Mouse (Mus musculus): Measurements from ENCODE around the gene Sept1. TPM values are rescaled to one million over a fixed set of nuclear protein-coding genes. Genes with fewer than 3 reads are reported as not detected.

The Sept1 gene
- total and polyA plus RNA-seq, 3 experiments: 30.6 to 116 TPM; not detected in 1

- TF ChIP-seq SMC3 (IDR thresholded peaks at IDR 0.05; ENCODE audit: low read depth, low read length) (peak; percentile 59), EP300 (IDR thresholded peaks at IDR 0.05; ENCODE audit: low read depth in 1 of 2, low read length in 2 of 2) (no peak), MAZ (IDR thresholded peaks at IDR 0.05; ENCODE audit: low read depth, low read length) (no peak), RAD21 (IDR thresholded peaks at IDR 0.05; ENCODE audit: low read depth, low read length) (peak; percentile 44), CTCF (IDR thresholded peaks at IDR 0.05 in 2 of 3, conservative IDR thresholded peaks at IDR 0.05 in 1 of 3; ENCODE audit: control insufficient read depth in 1 of 3, insufficient read depth in 1 of 3, low read depth in 2 of 3, low read length in 3 of 3, poor library complexity in 1 of 3, severe bottlenecking in 1 of 3) (peak; percentile 69 to 81 (median 74))
- peaks cover 3% of the 10 kb centered on the region for H3K79me2 ChIP-seq (ENCODE audit: control insufficient read depth, insufficient read depth, low read length, poor library complexity)
- no peak overlapping the region for H3K27ac ChIP-seq (ENCODE audit: control insufficient read depth, low read depth, low read length)
- no peaks in the 10 kb centered on the region for H3K9me3 ChIP-seq (replicated peaks; ENCODE audit: insufficient read depth, low read length)
- peak; percentile 81 for DNase-seq (ENCODE audit: low read depth, low spot score)
- H3K27me3 ChIP-seq (ENCODE audit: control insufficient read depth in 1 of 2, insufficient read depth in 2 of 2, low read length in 2 of 2): no peaks in the 10 kb centered on the region
- peaks cover 15 to 37% of the 10 kb centered on the region in 2 experiments for H3K4me1 ChIP-seq (ENCODE audit: control insufficient read depth in 1 of 2, insufficient read depth in 2 of 2, low read length in 2 of 2)
- H3K36me3 ChIP-seq (ENCODE audit: control insufficient read depth in 1 of 2, insufficient read depth in 2 of 2, low read length in 2 of 2): peaks cover 0 to 21% of the 10 kb centered on the region in 2 experiments; a peak in 2 of 4 replicates
- no peak overlapping the region for H3K9ac ChIP-seq (ENCODE audit: control insufficient read depth, low read depth, low read length, poor library complexity, severe bottlenecking)
- no peak overlapping the region for H3K4me3 ChIP-seq (ENCODE audit: control insufficient read depth in 1 of 2, insufficient read depth in 1 of 2, low read depth in 2 of 2, low read length in 2 of 2)
Measured at GRCm38 (mm10) chr7:127213485-127213884, 19.4 kb downstream of the Sept1 start.

- Histone ChIP-seq H3K27me3 (ENCODE audit: control insufficient read depth in 1 of 2, insufficient read depth in 2 of 2, low read length in 2 of 2) (no peaks in the 10 kb centered on the region), H3K4me3 (ENCODE audit: control insufficient read depth in 1 of 2, insufficient read depth in 1 of 2, low read depth in 2 of 2, low read length in 2 of 2) (no peak overlapping the region), H3K36me3 (ENCODE audit: control insufficient read depth in 1 of 2, insufficient read depth in 2 of 2, low read length in 2 of 2) (peaks cover 0 to 15% of the 10 kb centered on the region in 2 experiments; a peak in 2 of 4 replicates), H3K9me3 (replicated peaks; ENCODE audit: insufficient read depth, low read length) (no peaks in the 10 kb centered on the region), H3K79me2 (ENCODE audit: control insufficient read depth, insufficient read depth, low read length, poor library complexity) (peaks cover 6% of the 10 kb centered on the region), H3K9ac (ENCODE audit: control insufficient read depth, low read depth, low read length, poor library complexity, severe bottlenecking) (no peak overlapping the region), H3K27ac (ENCODE audit: control insufficient read depth, low read depth, low read length) (no peak overlapping the region), H3K4me1 (ENCODE audit: control insufficient read depth in 1 of 2, insufficient read depth in 2 of 2, low read length in 2 of 2) (peaks cover 9 to 29% of the 10 kb centered on the region in 2 experiments)
- DNase-seq (ENCODE audit: low read depth, low spot score): no peak
- TF ChIP-seq TAL1 (IDR thresholded peaks at IDR 0.05; ENCODE audit: low read length) (no peak), MYB (IDR thresholded peaks at IDR 0.05; ENCODE audit: low read depth, low read length) (no peak)
Measured at GRCm38 (mm10) chr7:127212432-127213250, 20.3 kb downstream of the Sept1 start.

GRCm38 (mm10) chr7:127211014-127211745 is 21.8 kb downstream of the Sept1 start:
- TF ChIP-seq ZNF384 (IDR thresholded peaks at IDR 0.05; ENCODE audit: low read depth, low read length): 0 out of 2 replicates have a peak, but pooled peaks have one; percentile 10
- no peak for TF ChIP-seq GATA1 (IDR thresholded peaks at IDR 0.05; ENCODE audit: low read depth, low read length)
- TF ChIP-seq POLR2A (IDR thresholded peaks at IDR 0.05; ENCODE audit: control insufficient read depth in 1 of 2, insufficient read depth in 1 of 2, low read depth in 1 of 2, low read length in 2 of 2, poor library complexity in 1 of 2): no peak
- TF ChIP-seq MAZ (IDR thresholded peaks at IDR 0.05; ENCODE audit: low read depth, low read length): no peak
- TF ChIP-seq MAFK (IDR thresholded peaks at IDR 0.05; ENCODE audit: borderline replicate concordance, low read depth, low read length): no peak
- TF ChIP-seq POLR2AphosphoS5 (IDR thresholded peaks at IDR 0.05; ENCODE audit: borderline replicate concordance, low read depth, low read length): no peak
- TF ChIP-seq MYB (IDR thresholded peaks at IDR 0.05; ENCODE audit: low read depth, low read length): no peak
- no peak for TF ChIP-seq UBTF (IDR thresholded peaks at IDR 0.05; ENCODE audit: borderline replicate concordance, insufficient read depth, low read depth, low read length)
- no peak for TF ChIP-seq TBP (IDR thresholded peaks at IDR 0.05; ENCODE audit: low read depth, low read length)
- Histone ChIP-seq H3K27me3 (ENCODE audit: control insufficient read depth in 1 of 2, insufficient read depth in 2 of 2, low read length in 2 of 2) (no peaks in the 10 kb centered on the region), H3K9ac (ENCODE audit: control insufficient read depth, low read depth, low read length, poor library complexity, severe bottlenecking) (no peak overlapping the region), H3K9me3 (replicated peaks; ENCODE audit: insufficient read depth, low read length) (no peaks in the 10 kb centered on the region), H3K79me2 (ENCODE audit: control insufficient read depth, insufficient read depth, low read length, poor library complexity) (peaks cover 20% of the 10 kb centered on the region), H3K27ac (ENCODE audit: control insufficient read depth, low read depth, low read length) (no peak overlapping the region), H3K36me3 (ENCODE audit: control insufficient read depth in 1 of 2, insufficient read depth in 2 of 2, low read length in 2 of 2) (peaks cover 0 to 11% of the 10 kb centered on the region in 2 experiments; a peak in 1 of 4 replicates), H3K4me3 (ENCODE audit: control insufficient read depth in 1 of 2, insufficient read depth in 1 of 2, low read depth in 2 of 2, low read length in 2 of 2) (no peak overlapping the region), H3K4me1 (ENCODE audit: control insufficient read depth in 1 of 2, insufficient read depth in 2 of 2, low read length in 2 of 2) (peaks cover 0 to 22% of the 10 kb centered on the region in 2 experiments; a peak in 2 of 4 replicates)
- DNase-seq (ENCODE audit: low read depth, low spot score): no peak

Measured in MEL (cell line).